Mouse (Mus musculus) liver, embryonic 14 days (tissue): Measurements from ENCODE around the gene Jade3. TPM values are rescaled to one million over a fixed set of nuclear protein-coding genes. Genes with fewer than 3 reads are reported as not detected.

Experiments used
- polyA plus RNA-seq: library from polyadenylated mRNA; depleted of rRNA; stranded (reverse); fragments of >200 nt; gene quantifications from 2 replicates; pipeline ENCODE4 v1.2.3, GENCODE M21; 2012; rRNA removed

Gene Jade3
- polyA plus RNA-seq = 3.1 and 3.8 TPM in 2 replicates

DNA sequence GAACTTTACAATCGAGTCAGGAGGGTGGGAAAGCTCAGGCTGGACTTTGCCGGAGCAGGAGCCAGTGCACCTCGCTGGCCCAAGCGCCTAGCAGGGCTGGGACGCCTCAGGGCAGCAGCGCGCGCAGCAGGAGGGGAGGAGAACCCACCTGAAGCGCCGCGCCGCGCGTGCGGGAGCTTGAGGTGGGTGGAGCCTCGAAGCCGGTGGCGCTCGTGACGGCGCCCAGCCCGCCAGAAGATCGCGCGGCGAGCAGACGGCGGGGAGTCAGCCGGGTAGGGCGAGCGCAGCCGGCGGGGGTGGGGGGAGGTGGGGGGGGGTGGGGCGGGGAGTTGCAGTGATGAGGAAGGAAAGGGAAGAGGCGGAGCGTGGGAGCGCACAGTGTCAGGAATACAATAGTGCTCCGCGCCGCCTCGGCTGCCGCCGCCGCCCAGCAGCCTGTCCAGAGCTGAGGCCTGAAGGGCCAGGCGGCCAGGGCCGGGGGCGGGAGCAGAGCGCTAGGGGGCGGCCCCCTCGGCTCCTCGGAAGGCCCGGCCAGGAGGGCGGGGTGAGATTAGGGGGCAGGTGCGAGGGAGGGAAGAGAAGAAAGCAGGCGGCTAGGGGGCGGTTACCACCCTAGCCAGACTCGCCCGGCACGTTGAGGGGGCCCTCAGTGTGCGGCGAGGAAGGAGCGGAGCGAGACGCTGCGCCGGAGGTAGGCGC, at the start of gene Jade3:
Gene Jade3, plus strand, starts transcription at position 549 of the 699 bp plus-strand sequence.

DNA sequence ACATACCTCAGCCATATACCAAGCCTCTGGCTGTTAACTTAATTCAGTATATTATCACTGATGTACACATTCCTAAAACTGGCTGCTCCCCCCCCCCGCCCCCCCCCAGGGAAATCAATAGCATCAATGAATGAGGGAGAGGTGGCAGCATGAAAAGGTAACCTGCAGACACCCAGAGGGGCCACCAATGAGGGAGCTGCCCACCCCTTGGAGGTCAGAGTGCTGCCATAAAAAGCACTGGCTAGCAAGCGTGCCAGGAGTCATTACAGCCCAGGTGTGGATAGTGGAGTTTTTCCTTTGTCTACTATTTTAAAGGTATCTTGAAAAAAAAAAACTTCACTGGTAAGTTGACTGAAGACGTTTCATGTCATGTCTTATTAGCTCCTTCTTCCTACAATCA, 124.0 kb downstream of the Jade3 start, which contains the start of gene Rgn:
Gene Rgn, plus strand, starts transcription at position 256 of the 400 bp plus-strand sequence.

Other genes starting within 250 kb of the Jade3 start
- gene Slc9a7, start 133.9 kb upstream of the Jade3 start, polyA plus RNA-seq = 0.15 and 0.18 TPM in 2 replicates
- gene Rp2, start 61.2 kb upstream of the Jade3 start, polyA plus RNA-seq = 5.1 and 6.4 TPM in 2 replicates
- gene Rgn, start 124.1 kb downstream of the Jade3 start, polyA plus RNA-seq = 85.5 and 100.0 TPM in 2 replicates
- gene Rbm10, start 191.8 kb downstream of the Jade3 start, polyA plus RNA-seq = 24.0 and 26.6 TPM in 2 replicates
- 91.7 and 98.5 TPM in 2 replicates for gene Ndufb11, start 191.9 kb downstream of the Jade3 start, polyA plus RNA-seq
- gene Uba1, start 232.6 kb downstream of the Jade3 start, polyA plus RNA-seq = 75.9 and 89.4 TPM in 2 replicates